Mouse (Mus musculus): ENCODE measurements at regions not wholly inside any gene's neighbourhood (a gene's known extent, or its start where the extent isn't known, plus 50 kb on each side); places are given as distances from the start of the nearest gene placed in this dataset.

- no peak for DNase-seq (ENCODE audit: low read depth, low spot score)
Measured at GRCm38 (mm10) chr2:57611599-57611998, 374.2 kb downstream of the Gpd2 start.

GRCm38 (mm10) chr2:57613243-57613642 is 375.8 kb downstream of the Gpd2 start:
- DNase-seq (ENCODE audit: low read depth, low spot score), result no peak

GRCm38 (mm10) chr2:57614587-57614991 is 377.2 kb downstream of the Gpd2 start:
- DNase-seq (ENCODE audit: low read depth, low spot score), result no peak

- DNase-seq (ENCODE audit: low read depth, low spot score), result no peak
Measured at GRCm38 (mm10) chr2:57616525-57617225, 379.2 kb downstream of the Gpd2 start.

- no peak for DNase-seq (ENCODE audit: low read depth, low spot score)
Measured at GRCm38 (mm10) chr2:57617258-57617657, 379.8 kb downstream of the Gpd2 start.

GRCm38 (mm10) chr2:57644117-57644516 is 353.6 kb upstream of the Galnt5 start:
- DNase-seq (ENCODE audit: low read depth, low spot score), result no peak

- DNase-seq (ENCODE audit: low read depth, low spot score), result no peak
Measured at GRCm38 (mm10) chr2:57644541-57644940, 353.1 kb upstream of the Galnt5 start.

- DNase-seq (ENCODE audit: low read depth, low spot score), result no peak
Measured at GRCm38 (mm10) chr2:57649002-57649401, 348.7 kb upstream of the Galnt5 start.

GRCm38 (mm10) chr2:57657409-57657808 is 340.3 kb upstream of the Galnt5 start:
- no peak for DNase-seq (ENCODE audit: low read depth, low spot score)

- no peak for DNase-seq (ENCODE audit: low read depth, low spot score)
Measured at GRCm38 (mm10) chr2:57661838-57662237, 335.8 kb upstream of the Galnt5 start.

GRCm38 (mm10) chr2:57672007-57672643 is 325.6 kb upstream of the Galnt5 start:
- no peak for DNase-seq (ENCODE audit: low read depth, low spot score)

GRCm38 (mm10) chr2:57689877-57690276 is 307.8 kb upstream of the Galnt5 start:
- no peak for DNase-seq (ENCODE audit: low read depth, low spot score)

- no peak for DNase-seq (ENCODE audit: low read depth, low spot score)
Measured at GRCm38 (mm10) chr2:57696992-57697772, 300.5 kb upstream of the Galnt5 start.

- DNase-seq (ENCODE audit: low read depth, low spot score), result peak; percentile 1
Measured at GRCm38 (mm10) chr2:57698659-57699061, 299.0 kb upstream of the Galnt5 start.

- no peak for DNase-seq (ENCODE audit: low read depth, low spot score)
Measured at GRCm38 (mm10) chr2:57699226-57699625, 298.5 kb upstream of the Galnt5 start.

- DNase-seq (ENCODE audit: low read depth, low spot score), result no peak
Measured at GRCm38 (mm10) chr2:57716754-57717510, 280.8 kb upstream of the Galnt5 start.
